Mouse (Mus musculus) limb, embryonic 14.5 days (tissue): ENCODE data around the gene Ccnl2. TPM values are rescaled to one million over a fixed set of nuclear protein-coding genes. Genes with fewer than 3 reads are reported as not detected.

Experiments
- ATAC-seq: fragments of 200-750 bp; cut with Nextera tagmentation; 2 replicates; pipeline ENCODE4 v1.8.0; 2017; ENCODE audit warnings: low read depth, moderate number of reproducible peaks, moderate TSS enrichment; ENCODE audit not compliant: low FRiP score
- DNase-seq: peaks from one replicate; pipeline ENCODE4 v3.0.0-alpha.2; 2015; ENCODE audit warnings: low spot score
- H3K27ac ChIP-seq: fragments of 300-500 bp; sonication (generic); replicated peaks from 2 replicates; pipeline ENCODE4 v1.5.1; 2014; ENCODE audit warnings: low read depth, mild to moderate bottlenecking, low read length, moderate library complexity, mixed read lengths
- H3K27me3 ChIP-seq: fragments of 300-500 bp; sonication (generic); 2 replicates; pipeline ENCODE4 v1.6.1; 2014; ENCODE audit warnings: low read length, mixed read lengths; ENCODE audit not compliant: control insufficient read depth, insufficient read depth
- H3K36me3 ChIP-seq: fragments of 300-500 bp; sonication (generic); 2 replicates; pipeline ENCODE4 v1.6.1; 2014; ENCODE audit warnings: mild to moderate bottlenecking, low read length, moderate library complexity, mixed read lengths; ENCODE audit not compliant: control insufficient read depth, insufficient read depth
- H3K4me1 ChIP-seq: fragments of 300-500 bp; sonication (generic); 2 replicates; pipeline ENCODE4 v1.6.1; 2014; ENCODE audit warnings: antibody characterized with exemption, low read length, mixed read lengths; ENCODE audit not compliant: control insufficient read depth, insufficient read depth
- H3K4me2 ChIP-seq: fragments of 300-500 bp; sonication (generic); replicated peaks from 2 replicates; pipeline ENCODE4 v1.6.1; 2014; ENCODE audit warnings: low read depth, mild to moderate bottlenecking, low read length, moderate library complexity; ENCODE audit not compliant: severe bottlenecking
- H3K4me3 ChIP-seq: fragments of 300-500 bp; sonication (generic); replicated peaks from 2 replicates; pipeline ENCODE4 v1.5.1; 2014; ENCODE audit warnings: low read length
- H3K9ac ChIP-seq: fragments of 300-500 bp; sonication (generic); 2 replicates; pipeline ENCODE4 v1.6.1; 2014; ENCODE audit warnings: mild to moderate bottlenecking, low read depth, low read length, moderate library complexity; ENCODE audit not compliant: severe bottlenecking
- H3K9me3 ChIP-seq: fragments of 300-500 bp; sonication (generic); 2 replicates; pipeline ENCODE4 v1.6.1; 2016; ENCODE audit warnings: low read length; ENCODE audit not compliant: control insufficient read depth
- POLR2A ChIP-seq: fragments of 200-500 bp; IDR thresholded peaks from 2 replicates; pipeline ENCODE4 v1.8.0; 2012; ENCODE audit warnings: inconsistent platforms, mild to moderate bottlenecking, moderate library complexity, borderline replicate concordance; ENCODE audit not compliant: insufficient read depth, insufficient read length; ENCODE audit errors: extremely low read depth
- WGBS: fragments of 180-500 bp; shearing (Covaris S2); extraction: QIAGEN DNeasy Blood & Tissue Kit; methylation state at CpG from one replicate; pipeline ENCODE4 v1.1.7; 2014; 5-methylcytosine and 5-hydroxymethylcytosine counted together
- polyA plus RNA-seq, 2 experiments: library from polyadenylated mRNA; depleted of rRNA in 1 of 2; stranded (reverse) in 1 of 2; unstranded in 1 of 2; fragments of >200 nt; fragmentation: Nextera tagmentation in 1 of 2; extraction: Ambion mirVana in 1 of 2; gene quantifications; 2 replicates each; pipeline versions ENCODE4 v1.2.1 to v1.2.3; 2012 to 2014

Ccnl2 gene
- polyA plus RNA-seq, 2 experiments, result 190 to 304 TPM

GRCm38 (mm10) chr4:155838187-155839153 lies 26.2 kb downstream of the Ccnl2 start:
- H3K9ac ChIP-seq, result no peak overlapping the region
- ATAC-seq (no peak), DNase-seq (no peak)
- peak overlapping the region; percentile 68; the same call in 1 of the 2 replicates for H3K4me2 ChIP-seq
- no peaks in the 10 kb centered on the region for H3K9me3 ChIP-seq
- no peaks in the 10 kb centered on the region for H3K27me3 ChIP-seq
- H3K4me1 ChIP-seq, result peaks cover 33% of the 10 kb centered on the region
- 56% methylated on average over 8 of the region's 8 CpGs for WGBS
- peak overlapping the region; percentile 76; the same call in 1 of the 2 replicates for H3K27ac ChIP-seq
- no peak for TF ChIP-seq POLR2A
- peaks cover 11% of the 10 kb centered on the region for H3K36me3 ChIP-seq
- no peak overlapping the region for H3K4me3 ChIP-seq

- Histone ChIP-seq H3K36me3 (peaks cover 21% of the 10 kb centered on the region), H3K4me2 (peak within 1 kb of the TSS; percentile 68), H3K27me3 (no peaks in the 10 kb centered on the region), H3K9me3 (no peaks in the 10 kb centered on the region), H3K4me1 (peaks cover 24% of the 10 kb centered on the region), H3K27ac (peak within 1 kb of the TSS; percentile 76), H3K4me3 (peak within 1 kb of the TSS; percentile 48), H3K9ac (peak within 1 kb of the TSS; percentile 62)
- DNase-seq (peak; percentile 82), ATAC-seq (peak; percentile 82)
- 4% methylated on average over 16 of the region's 16 CpGs for WGBS
- TF ChIP-seq POLR2A, result 0 out of 2 replicates have a peak, but pooled peaks have one; percentile 27
Observed at GRCm38 (mm10) chr4:155839483-155839910, 27.2 kb downstream of the Ccnl2 start, which contains the start of gene Mxra8. TSS of gene Mxra8 (plus strand) at chr4:155839680.

GRCm38 (mm10) chr4:155840076-155841002 lies 28.1 kb downstream of the Ccnl2 start:
- no peaks in the 10 kb centered on the region for H3K27me3 ChIP-seq
- peak overlapping the region; percentile 62 for H3K9ac ChIP-seq
- H3K4me2 ChIP-seq, result peak overlapping the region; percentile 68
- TF ChIP-seq POLR2A, result no peak
- ATAC-seq (peak; percentile 5; the same call in 1 of the 2 replicates), DNase-seq (no peak)
- H3K9me3 ChIP-seq, result no peaks in the 10 kb centered on the region
- peak overlapping the region; percentile 76 for H3K27ac ChIP-seq
- peaks cover 24% of the 10 kb centered on the region for H3K4me1 ChIP-seq
- WGBS, result 4% methylated on average over 8 of the region's 8 CpGs
- H3K36me3 ChIP-seq, result peaks cover 21% of the 10 kb centered on the region
- peak overlapping the region; percentile 48 for H3K4me3 ChIP-seq

GRCm38 (mm10) chr4:155841003-155841454 lies 28.7 kb downstream of the Ccnl2 start:
- Histone ChIP-seq H3K9me3 (no peaks in the 10 kb centered on the region), H3K9ac (peak overlapping the region; percentile 62), H3K27ac (peak overlapping the region; percentile 76), H3K4me3 (peak overlapping the region; percentile 48), H3K27me3 (no peaks in the 10 kb centered on the region), H3K4me2 (peak overlapping the region; percentile 68), H3K4me1 (peaks cover 24% of the 10 kb centered on the region), H3K36me3 (peaks cover 21% of the 10 kb centered on the region)
- ATAC-seq (peak; percentile 50), DNase-seq (peak; percentile 79)
- no peak for TF ChIP-seq POLR2A
- 0% methylated on average over 32 of the region's 32 CpGs for WGBS
